Mouse (Mus musculus) C2C12 (cell line): ENCODE measurements around the gene Large2. TPM values are rescaled to one million over a fixed set of nuclear protein-coding genes. Genes with fewer than 3 reads are reported as not detected.

Experiments
- H3K27me3 ChIP-seq: one replicate; pipeline ENCODE4 v1.6.1; 2011; ENCODE audit not compliant: control insufficient read depth, insufficient read depth, insufficient read length
- H3K36me3 ChIP-seq: one replicate; pipeline ENCODE4 v1.6.1; 2011; ENCODE audit not compliant: control insufficient read depth, insufficient read depth
- H3K4me3 ChIP-seq: one replicate; pipeline ENCODE4 v1.5.1; 2011; ENCODE audit warnings: mild to moderate bottlenecking, control low read depth; ENCODE audit not compliant: poor library complexity, insufficient read depth, severe bottlenecking
- H3K79me2 ChIP-seq: one replicate; pipeline ENCODE4 v1.6.1; 2011; ENCODE audit not compliant: control insufficient read depth, insufficient read depth
- H3K79me3 ChIP-seq: one replicate; pipeline ENCODE4 v1.6.1; 2011; ENCODE audit warnings: low read depth, control low read depth
- H3ac ChIP-seq: one replicate; pipeline ENCODE3; 2011; ENCODE audit warnings: low read depth; ENCODE audit not compliant: control insufficient read depth, insufficient read length
- CEBPB ChIP-seq: IDR thresholded peaks from one replicate; pipeline ENCODE4 v1.6.1; 2011; ENCODE audit warnings: low read depth, mild to moderate bottlenecking, control low read depth, moderate library complexity
- CTCF ChIP-seq: IDR thresholded peaks from one replicate; pipeline ENCODE4 v1.5.1; 2011; ENCODE audit not compliant: control insufficient read depth, insufficient read depth, insufficient read length
- FOSL1 ChIP-seq: IDR thresholded peaks from one replicate; pipeline ENCODE4 v1.8.0; 2011; ENCODE audit warnings: mild to moderate bottlenecking, low read length; ENCODE audit not compliant: poor library complexity, insufficient read depth, severe bottlenecking
- MAX ChIP-seq: IDR thresholded peaks from one replicate; pipeline ENCODE4 v1.6.1; 2011; ENCODE audit warnings: mild to moderate bottlenecking, control low read depth
- MYOD1 ChIP-seq: IDR thresholded peaks from one replicate; pipeline ENCODE4 v1.6.1; 2011; ENCODE audit warnings: low read depth; ENCODE audit not compliant: control insufficient read depth, insufficient read length
- MYOG ChIP-seq: IDR thresholded peaks from one replicate; pipeline ENCODE4 v1.6.1; 2011; ENCODE audit not compliant: control insufficient read depth, insufficient read length; ENCODE audit errors: extremely low read depth
- USF1 ChIP-seq: IDR thresholded peaks from one replicate; pipeline ENCODE4 v1.6.1; 2011; ENCODE audit warnings: low read depth, mild to moderate bottlenecking, control low read depth, moderate library complexity
- polyA plus RNA-seq: library from polyadenylated mRNA; unstranded; fragments of >200 nt; fragmentation: generic; extraction: Trizol; gene quantifications from one replicate; pipeline ENCODE4 v1.2.1, GENCODE M21; 2012; ENCODE audit warnings: missing spikeins

Large2 gene
- polyA plus RNA-seq, 1 experiment = 0.13 TPM

DNA sequence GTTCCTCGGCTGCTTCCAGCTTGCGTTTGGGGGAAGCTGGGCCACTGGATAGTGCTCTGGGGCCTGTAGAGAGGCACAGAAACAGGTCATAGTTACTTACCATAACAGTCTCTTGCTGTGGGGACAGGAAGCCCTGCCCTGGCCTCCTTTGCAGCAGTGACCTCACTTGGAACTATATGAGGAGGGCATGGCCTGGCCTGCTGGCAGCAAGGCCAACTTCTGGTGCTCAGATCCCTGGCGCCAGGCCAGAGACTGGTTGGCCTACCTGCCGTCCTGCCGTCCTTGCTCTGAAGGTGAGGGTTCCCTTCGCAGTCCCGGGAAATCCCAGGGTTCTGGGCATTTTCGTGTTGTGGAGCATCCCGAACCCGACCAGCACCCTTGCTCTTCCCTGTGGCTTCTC, 37.0 kb upstream of the Large2 start:
- Histone ChIP-seq H3K27me3 (no peaks in the 10 kb centered on the region), H3K79me3 (no peaks in the 10 kb centered on the region), H3K79me2 (no peaks in the 10 kb centered on the region), H3K36me3 (peaks cover 31% of the 10 kb centered on the region), H3ac (no peak overlapping the region), H3K4me3 (no peak overlapping the region)
- no peak for TF ChIP-seq CTCF
- TF ChIP-seq FOSL1 = no peak
- TF ChIP-seq MAX = no peak
- no peak for TF ChIP-seq CEBPB
- TF ChIP-seq MYOD1 = no peak
- TF ChIP-seq USF1 = no peak
- no peak for TF ChIP-seq MYOG

DNA sequence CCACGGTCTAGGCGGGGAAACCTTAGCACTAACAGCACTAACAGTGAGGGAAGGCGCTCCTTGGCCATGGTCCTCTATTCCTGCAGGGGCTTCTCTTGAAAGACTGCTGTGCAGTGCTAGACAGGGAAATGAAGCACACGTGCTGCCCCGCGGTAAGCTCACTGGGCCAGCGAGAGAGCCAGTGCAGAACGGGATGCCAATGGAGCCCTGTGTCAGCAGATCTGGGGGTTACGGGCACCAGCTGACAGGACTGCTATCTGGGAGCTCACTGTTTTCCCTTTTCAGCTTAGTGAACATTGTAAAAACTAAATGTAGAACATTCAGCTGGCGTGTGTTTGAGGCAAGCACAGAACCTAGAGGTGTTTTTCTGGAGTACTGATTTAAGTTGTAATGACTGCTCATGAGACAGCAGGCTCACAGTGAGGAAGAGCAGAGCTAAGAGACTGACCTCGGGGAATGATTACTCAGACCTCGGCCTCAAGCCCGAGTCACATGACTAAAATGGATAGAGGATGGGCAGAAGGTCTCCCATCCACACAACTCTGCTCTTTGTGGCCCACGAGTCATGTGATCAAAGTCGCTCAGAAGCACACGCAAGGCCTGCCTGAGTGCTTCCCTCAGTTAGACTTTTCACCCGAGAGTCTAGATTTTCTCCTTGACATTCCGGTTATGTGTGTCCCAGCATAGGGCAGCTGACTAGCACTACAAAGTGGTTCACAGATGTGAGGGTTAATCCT, 33.8 kb upstream of the Large2 start:
- H3K79me2 ChIP-seq = no peaks in the 10 kb centered on the region
- no peak overlapping the region for H3K4me3 ChIP-seq
- no peaks in the 10 kb centered on the region for H3K79me3 ChIP-seq
- H3K36me3 ChIP-seq = peaks cover 22% of the 10 kb centered on the region
- H3ac ChIP-seq = no peak overlapping the region
- H3K27me3 ChIP-seq = no peaks in the 10 kb centered on the region
- TF ChIP-seq CTCF = no peak
- no peak for TF ChIP-seq CEBPB
- no peak for TF ChIP-seq MAX
- TF ChIP-seq USF1 = no peak
- TF ChIP-seq MYOD1 = no peak
- TF ChIP-seq MYOG = no peak
- no peak for TF ChIP-seq FOSL1

DNA sequence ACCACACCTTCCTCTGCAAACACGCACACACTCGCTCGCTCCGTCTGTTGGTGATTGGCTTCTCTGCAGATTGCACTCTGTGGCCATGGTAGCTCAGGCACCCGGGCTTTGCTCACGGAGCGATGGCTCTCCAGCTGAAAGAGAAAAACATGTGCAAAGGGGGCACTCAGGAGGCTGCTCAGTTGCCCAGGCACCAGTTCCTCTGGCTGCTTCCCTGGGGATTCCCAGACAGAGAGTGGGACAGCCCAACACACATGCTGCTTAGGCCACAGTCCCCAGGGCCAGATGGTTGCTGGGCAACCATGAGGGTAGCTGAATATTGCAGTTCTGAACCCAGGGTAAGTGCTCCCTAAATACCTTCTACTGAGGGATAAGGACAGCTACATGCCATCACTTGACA, 31.0 kb upstream of the Large2 start:
- TF ChIP-seq MYOD1 = no peak
- no peak for TF ChIP-seq MAX
- Histone ChIP-seq H3K4me3 (no peak overlapping the region), H3K79me3 (no peaks in the 10 kb centered on the region), H3K27me3 (peaks cover 3% of the 10 kb centered on the region), H3K79me2 (no peaks in the 10 kb centered on the region), H3K36me3 (peaks cover 12% of the 10 kb centered on the region), H3ac (no peak overlapping the region)

DNA sequence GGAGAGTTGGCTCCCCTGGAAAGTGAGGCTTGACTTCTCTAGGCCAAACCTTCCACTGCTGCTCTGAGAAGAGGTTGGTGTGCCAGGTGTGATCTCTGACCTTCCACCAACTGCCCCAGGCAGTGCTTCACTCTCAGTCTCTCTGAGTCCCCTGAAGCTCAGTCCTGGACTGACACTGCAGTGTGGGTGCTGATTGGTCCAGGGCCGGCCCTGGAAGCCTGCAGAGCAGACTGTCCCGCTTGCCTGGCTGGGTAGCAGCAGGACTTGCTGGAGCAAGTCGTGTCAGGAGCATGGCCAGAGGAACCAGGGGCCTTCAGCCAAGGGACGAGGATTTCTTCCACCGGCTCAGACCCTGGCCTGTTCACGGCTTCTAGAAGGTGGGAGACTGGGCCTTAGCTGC, 30.1 kb upstream of the Large2 start:
- H3ac ChIP-seq = no peak overlapping the region
- no peaks in the 10 kb centered on the region for H3K79me2 ChIP-seq
- peaks cover 4% of the 10 kb centered on the region for H3K27me3 ChIP-seq
- TF ChIP-seq MYOG (no peak), USF1 (no peak), MAX (no peak), CEBPB (no peak), CTCF (no peak), FOSL1 (no peak), MYOD1 (no peak)
- H3K79me3 ChIP-seq = no peaks in the 10 kb centered on the region
- peaks cover 6% of the 10 kb centered on the region for H3K36me3 ChIP-seq
- no peak overlapping the region for H3K4me3 ChIP-seq

DNA sequence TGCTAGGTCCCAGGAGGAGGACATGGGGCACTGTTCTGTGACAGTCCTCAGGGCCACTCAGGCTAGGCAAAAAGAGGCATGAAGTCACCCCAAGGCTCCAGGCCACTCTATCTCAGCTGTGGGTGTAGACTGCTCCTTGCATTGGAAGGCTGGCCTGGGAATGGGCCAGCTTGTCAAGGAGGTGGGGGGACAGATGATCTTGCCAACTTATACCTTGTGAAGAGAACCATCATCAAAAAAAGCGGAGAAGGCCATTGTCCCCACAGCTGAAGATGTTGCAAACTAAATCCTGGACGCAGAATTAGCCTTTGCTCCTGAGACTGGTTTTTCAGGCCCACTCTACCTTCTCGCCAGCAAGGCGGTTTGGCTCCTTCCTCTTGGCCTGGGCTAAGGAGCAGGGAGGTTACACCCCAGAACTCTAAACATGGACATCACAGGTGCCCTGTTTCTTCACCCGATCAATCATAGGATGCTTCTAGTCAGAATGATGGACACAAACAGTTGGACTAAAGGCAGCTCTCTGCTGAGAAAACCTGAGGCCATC, 29.2 kb upstream of the Large2 start:
- Histone ChIP-seq H3K27me3 (peaks cover 8% of the 10 kb centered on the region), H3K36me3 (peaks cover 3% of the 10 kb centered on the region), H3K4me3 (no peak overlapping the region), H3K79me2 (no peaks in the 10 kb centered on the region), H3K79me3 (no peaks in the 10 kb centered on the region), H3ac (no peak overlapping the region)
- no peak for TF ChIP-seq MAX
- no peak for TF ChIP-seq MYOD1
- TF ChIP-seq CEBPB = no peak
- no peak for TF ChIP-seq FOSL1
- TF ChIP-seq CTCF = no peak
- TF ChIP-seq MYOG = no peak
- TF ChIP-seq USF1 = no peak

DNA sequence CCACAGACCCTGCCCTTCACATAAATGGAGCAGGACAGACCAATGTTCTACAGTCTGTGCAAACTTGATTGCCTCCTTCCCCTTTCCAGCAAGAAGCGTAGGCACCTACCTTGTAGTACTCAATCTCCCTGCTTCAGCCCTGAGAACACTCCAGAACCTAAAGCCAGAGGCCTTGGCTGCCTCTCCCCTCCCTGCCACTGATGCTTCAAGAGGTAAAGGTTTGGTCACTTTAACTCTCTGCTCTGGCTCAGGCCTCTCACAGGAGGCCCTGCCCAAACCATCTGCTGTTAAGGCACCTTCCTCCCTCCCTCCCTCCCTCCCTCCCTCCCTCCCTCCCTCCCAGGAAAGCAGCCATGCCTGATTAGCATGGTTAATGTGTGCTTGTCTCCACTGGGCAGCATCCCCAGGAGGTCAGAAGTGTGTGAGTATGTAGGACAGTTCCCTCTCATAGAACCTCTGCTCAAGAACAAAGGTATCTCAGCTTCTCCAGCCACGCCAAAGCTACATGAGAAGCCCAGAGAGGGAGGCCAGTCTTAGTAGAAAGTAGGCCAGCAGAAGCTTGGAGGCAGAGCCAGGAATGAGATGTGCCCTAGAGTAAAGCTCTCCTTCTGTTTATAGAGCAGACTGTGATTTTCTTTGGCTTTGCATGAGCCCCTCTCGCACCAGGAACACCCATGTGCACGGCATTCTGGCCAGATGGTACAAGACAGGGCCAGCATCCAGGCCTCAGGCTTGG, 28.1 kb upstream of the Large2 start:
- Histone ChIP-seq H3K4me3 (no peak overlapping the region), H3K79me3 (no peaks in the 10 kb centered on the region), H3K27me3 (peaks cover 8% of the 10 kb centered on the region), H3ac (no peak overlapping the region), H3K36me3 (no peaks in the 10 kb centered on the region), H3K79me2 (no peaks in the 10 kb centered on the region)
- TF ChIP-seq CTCF (no peak), CEBPB (no peak), MYOD1 (no peak), MAX (no peak), USF1 (no peak)
